Mouse (Mus musculus) heart, postnatal 10 days (tissue): Measurements from ENCODE around the gene Osbpl11. TPM values are rescaled to one million over a fixed set of nuclear protein-coding genes. Genes with fewer than 3 reads are reported as not detected.
"Not testable (repeated sequence)": the region's sequence is repeated elsewhere in the genome, so short reads cannot be mapped to it uniquely, and the experiment has no call there.

ENCODE experiments used
- DNase-seq, 2 experiments: peaks; one replicate each; pipeline ENCODE4 v3.0.0; 2021
- intact Hi-C: fragments of 180-260 bp; cut with DNase I; formaldehyde crosslinking; loops from one replicate; pipeline ENCODE4 v1.15.1; 2025
- total RNA-seq, 2 experiments: library from RNA; stranded (reverse); gene quantifications; 2 replicates each; pipeline ENCODE4 v1.2.3; 2021

Gene Osbpl11
- 10 to 100 TPM; 23.4 to 27.3 TPM for total RNA-seq

GRCm38 (mm10) chr16:33184901-33185260 is at the start of gene Osbpl11:
Gene Osbpl11 (plus strand): TSS chr16:33185071.
- peak; percentile 98 to 99 for DNase-seq
- intact Hi-C loops = no loop called here

- intact Hi-C loops = no loop called here
- DNase-seq = no peak
Observed at GRCm38 (mm10) chr16:33135167-33135566, 49.7 kb upstream of the Osbpl11 start.

GRCm38 (mm10) chr16:33139061-33139460 is 45.8 kb upstream of the Osbpl11 start:
- DNase-seq, intact Hi-C loops: not testable (repeated sequence)

GRCm38 (mm10) chr16:33141758-33142280 is 43.1 kb upstream of the Osbpl11 start:
- no peak for DNase-seq
- intact Hi-C loops = no loop called here

GRCm38 (mm10) chr16:33143452-33143851 is 41.4 kb upstream of the Osbpl11 start:
- no peak for DNase-seq
- intact Hi-C loops = no loop called here

- intact Hi-C loops = no loop called here
- DNase-seq = no peak
Observed at GRCm38 (mm10) chr16:33146185-33146584, 38.7 kb upstream of the Osbpl11 start.

GRCm38 (mm10) chr16:33148135-33148534 is 36.7 kb upstream of the Osbpl11 start:
- intact Hi-C loops = no loop called here
- DNase-seq = no peak

- intact Hi-C loops, DNase-seq: not testable (repeated sequence)
Observed at GRCm38 (mm10) chr16:33150875-33151274, 34.0 kb upstream of the Osbpl11 start.

GRCm38 (mm10) chr16:33151558-33151957 is 33.3 kb upstream of the Osbpl11 start:
- no peak for DNase-seq
- intact Hi-C loops = no loop called here

- intact Hi-C loops = loop anchor here (1.0 to 5.0 kb wide), 2 partner anchors 131 to 348 kb away; no protein-coding TSS in a partner anchor
- peak; percentile 46 to 59 for DNase-seq
Observed at GRCm38 (mm10) chr16:33154992-33155391, 29.9 kb upstream of the Osbpl11 start.

GRCm38 (mm10) chr16:33158006-33158405 is 26.9 kb upstream of the Osbpl11 start:
- intact Hi-C loops = loop anchor here (5.0 kb wide), 1 partner anchor 351 kb away; no protein-coding TSS in a partner anchor
- DNase-seq = no peak

- no peak for DNase-seq
- intact Hi-C loops = loop anchor here (5.0 kb wide), 1 partner anchor 351 kb away; no protein-coding TSS in a partner anchor
Observed at GRCm38 (mm10) chr16:33158590-33159071, 26.2 kb upstream of the Osbpl11 start.

- intact Hi-C loops = loop anchor here (5.0 kb wide), 1 partner anchor 352 kb away; no protein-coding TSS in a partner anchor
- no peak for DNase-seq
Observed at GRCm38 (mm10) chr16:33159363-33159762, 25.5 kb upstream of the Osbpl11 start.

GRCm38 (mm10) chr16:33163330-33164090 is 21.4 kb upstream of the Osbpl11 start:
- peak; percentile 70 to 74 for DNase-seq
- intact Hi-C loops = no loop called here

- intact Hi-C loops = not testable (repeated sequence)
- peak in 1 of 2 experiments; percentile 56 for DNase-seq
Observed at GRCm38 (mm10) chr16:33166284-33166683, 18.6 kb upstream of the Osbpl11 start.

- no peak for DNase-seq
- intact Hi-C loops = no loop called here
Observed at GRCm38 (mm10) chr16:33167537-33167936, 17.3 kb upstream of the Osbpl11 start.

- intact Hi-C loops = no loop called here
- DNase-seq = no peak
Observed at GRCm38 (mm10) chr16:33169471-33170034, 15.3 kb upstream of the Osbpl11 start.

GRCm38 (mm10) chr16:33170716-33171587 is 13.9 kb upstream of the Osbpl11 start:
- intact Hi-C loops = no loop called here
- DNase-seq = no peak

- intact Hi-C loops = no loop called here
- no peak for DNase-seq
Observed at GRCm38 (mm10) chr16:33171800-33172199, 13.1 kb upstream of the Osbpl11 start.

- DNase-seq = no peak
- intact Hi-C loops = no loop called here
Observed at GRCm38 (mm10) chr16:33173151-33173550, 11.7 kb upstream of the Osbpl11 start.

GRCm38 (mm10) chr16:33174695-33175094 is 10.2 kb upstream of the Osbpl11 start:
- DNase-seq = no peak
- intact Hi-C loops = no loop called here
